Mouse (Mus musculus) layer of hippocampus, postnatal 36 days (tissue): ENCODE data around the gene Pradc1. TPM values are rescaled to one million over a fixed set of nuclear protein-coding genes. Genes with fewer than 3 reads are reported as not detected.

ENCODE experiments used
- total RNA-seq, 2 experiments: library from RNA; stranded (reverse); gene quantifications; 2 replicates each; pipeline ENCODE4 v1.2.3; 2021

Gene Pradc1
- total RNA-seq, 2 experiments from 2014 or later = 14.1 to 16.0 TPM

Other genes with a start within 250 kb of the Pradc1 start
- gene Sfxn5, start 118.5 kb downstream of the Pradc1 start, total RNA-seq = 100 to 1,000 TPM; 164 to 165 TPM
- gene Rab11fip5, start 77.3 kb downstream of the Pradc1 start, total RNA-seq = 10 to 100 TPM; 49.1 to 52.6 TPM
- not detected for gene Noto, start 28.1 kb downstream of the Pradc1 start, total RNA-seq
- 10 to 100 TPM; 42.3 to 42.9 TPM for gene Smyd5, start 20.0 kb downstream of the Pradc1 start, total RNA-seq
- gene Cct7, start 456 bp downstream of the Pradc1 start, total RNA-seq = 100 to 1,000 TPM; 225 to 226 TPM
- 10 to 100 TPM; 91.2 to 96.6 TPM for gene Fbxo41, start 51.0 kb upstream of the Pradc1 start, total RNA-seq
- 10 to 100 TPM; 26.1 to 33.4 TPM for gene Egr4, start 61.6 kb upstream of the Pradc1 start, total RNA-seq
- 1 to 10 TPM; 6.9 to 7.8 TPM for gene Alms1, start 135.6 kb upstream of the Pradc1 start, total RNA-seq